Mouse (Mus musculus): ENCODE results near the gene Ccl2.

DNA sequence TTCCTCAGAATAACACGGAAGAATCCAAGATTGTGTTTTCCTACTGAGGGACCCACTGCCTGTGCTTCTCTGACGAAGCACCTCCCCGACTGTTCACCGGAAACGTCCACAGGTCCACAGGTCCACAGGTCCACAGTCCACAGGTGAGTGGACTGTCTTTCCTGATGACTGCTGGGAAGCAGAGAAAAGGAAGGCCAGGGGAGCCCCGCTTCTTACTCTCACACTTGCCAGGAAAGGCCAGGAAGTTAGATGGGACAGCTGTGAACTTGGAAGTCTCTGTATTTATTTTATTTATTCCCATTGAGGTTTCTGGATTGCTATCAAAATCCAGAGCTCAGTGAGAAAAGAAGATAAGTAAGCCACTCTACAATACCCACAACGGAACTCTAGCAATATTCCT, 18.5 kb downstream of the Ccl2 start:
- TF ChIP-seq POLR2A (IDR thresholded peaks at IDR 0.05; ENCODE audit: control insufficient read depth in 1 of 2, insufficient read depth in 1 of 2, low read depth in 1 of 2, low read length in 2 of 2, poor library complexity in 1 of 2) (no peak), CTCF (IDR thresholded peaks at IDR 0.05 in 2 of 3, conservative IDR thresholded peaks at IDR 0.05 in 1 of 3; ENCODE audit: control insufficient read depth in 1 of 3, insufficient read depth in 1 of 3, low read depth in 2 of 3, low read length in 3 of 3, poor library complexity in 1 of 3, severe bottlenecking in 1 of 3) (no peak), BHLHE40 (IDR thresholded peaks at IDR 0.05; ENCODE audit: borderline replicate concordance, low read depth, low read length) (no peak), MEF2A (IDR thresholded peaks at IDR 0.05; ENCODE audit: extremely low read depth, insufficient replicate concordance, low read depth, low read length, poor library complexity, severe bottlenecking) (no peak), TBP (IDR thresholded peaks at IDR 0.05; ENCODE audit: low read depth, low read length) (no peak), POLR2AphosphoS2 (IDR thresholded peaks at IDR 0.05; ENCODE audit: low read length) (no peak), ETS1 (IDR thresholded peaks at IDR 0.05; ENCODE audit: low read depth, low read length) (no peak), ELF1 (IDR thresholded peaks at IDR 0.05; ENCODE audit: low read depth, low read length) (no peak), USF2 (IDR thresholded peaks at IDR 0.05; ENCODE audit: borderline replicate concordance in 1 of 2, insufficient read depth in 1 of 2, low read depth in 1 of 2, low read length in 2 of 2) (no peak), POLR2AphosphoS5 (IDR thresholded peaks at IDR 0.05; ENCODE audit: borderline replicate concordance, low read depth, low read length) (no peak), MYB (IDR thresholded peaks at IDR 0.05; ENCODE audit: low read depth, low read length) (no peak), MXI1 (IDR thresholded peaks at IDR 0.05; ENCODE audit: low read depth, low read length) (no peak)
